Mouse (Mus musculus): ENCODE measurements around the gene Fcgr1.
"Not testable (repeated sequence)": the region's sequence is repeated elsewhere in the genome, so short reads cannot be mapped to it uniquely, and the experiment has no call there.

Fcgr1 gene

DNA sequence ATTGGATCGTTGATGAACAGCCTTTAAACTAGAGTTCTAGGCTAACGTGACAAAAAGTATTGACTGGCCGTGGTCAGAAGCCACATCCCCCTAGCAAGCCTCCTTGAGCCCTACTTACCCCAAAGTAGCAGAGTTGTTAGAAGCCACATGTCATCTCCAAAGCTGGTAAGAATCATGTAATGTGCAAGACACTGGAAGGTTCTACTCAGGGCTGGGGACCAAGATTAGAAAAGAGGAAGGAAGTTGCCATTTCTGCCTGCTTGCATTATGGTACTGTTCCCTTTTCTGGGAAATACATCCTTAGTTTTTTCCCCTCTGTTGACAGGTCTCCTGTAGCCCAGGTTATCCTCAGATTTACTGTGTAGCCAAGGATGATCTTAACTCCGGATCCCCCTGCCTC is at the start of gene Fcgr1:
TSS of gene Fcgr1 (minus strand) at position 183 of the 400 bp plus-strand sequence.
- DNase-seq = no peak

GRCm38 (mm10) chr3:96342652-96343051 is 48.9 kb upstream of the Fcgr1 start:
- DNase-seq = not testable (repeated sequence)

DNA sequence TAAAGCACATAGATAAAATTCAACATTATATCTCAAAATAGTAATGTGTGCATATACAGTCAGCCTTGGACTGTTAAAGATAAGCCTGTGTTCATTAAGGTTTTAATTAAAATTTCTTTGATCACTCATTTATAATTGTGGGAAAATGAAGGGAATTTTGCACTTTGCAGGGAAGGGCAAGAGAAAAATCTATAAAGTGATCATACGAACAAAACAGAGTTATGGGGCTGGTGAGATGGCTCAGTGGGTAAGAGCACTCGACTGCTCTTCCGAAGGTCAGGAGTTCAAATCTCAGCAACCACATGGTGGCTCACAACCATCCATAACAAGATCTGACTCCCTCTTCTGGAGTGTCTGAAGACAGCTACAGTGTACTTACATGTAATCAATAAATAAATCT is 48.3 kb upstream of the Fcgr1 start:
- not testable (repeated sequence) for DNase-seq

GRCm38 (mm10) chr3:96340611-96341312 is 47.0 kb upstream of the Fcgr1 start:
- no peak for DNase-seq

DNA sequence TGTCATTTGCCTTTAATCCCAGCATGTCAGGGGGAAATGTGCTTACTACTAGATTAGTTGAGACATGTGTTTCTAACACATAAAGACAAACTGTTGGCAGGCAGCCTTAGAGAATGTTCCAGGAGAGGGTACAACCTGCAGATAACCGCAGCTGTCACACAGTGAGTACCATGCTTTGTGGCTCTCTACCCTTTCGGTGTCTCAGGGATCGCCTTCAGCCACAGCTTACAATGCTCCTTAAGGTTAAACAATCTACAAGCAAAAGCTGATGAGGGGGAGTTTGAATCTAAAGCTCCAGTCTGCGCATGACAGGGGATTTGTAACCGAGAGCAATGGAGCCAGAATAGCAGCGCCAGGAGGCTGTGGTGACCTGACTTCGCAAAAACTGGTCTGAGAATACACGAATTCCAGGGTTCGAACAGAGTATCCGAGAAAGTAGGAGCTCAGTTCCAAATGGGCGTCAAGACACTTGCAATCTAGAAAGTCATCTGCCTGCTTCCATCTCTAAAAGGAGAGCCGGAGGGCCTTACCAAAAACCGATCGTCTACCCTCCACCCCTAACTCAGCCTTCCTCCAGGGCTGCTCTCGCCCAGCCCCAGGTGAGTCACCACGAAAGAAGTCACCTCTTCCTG is 45.2 kb upstream of the Fcgr1 start:
- DNase-seq = no peak

DNA sequence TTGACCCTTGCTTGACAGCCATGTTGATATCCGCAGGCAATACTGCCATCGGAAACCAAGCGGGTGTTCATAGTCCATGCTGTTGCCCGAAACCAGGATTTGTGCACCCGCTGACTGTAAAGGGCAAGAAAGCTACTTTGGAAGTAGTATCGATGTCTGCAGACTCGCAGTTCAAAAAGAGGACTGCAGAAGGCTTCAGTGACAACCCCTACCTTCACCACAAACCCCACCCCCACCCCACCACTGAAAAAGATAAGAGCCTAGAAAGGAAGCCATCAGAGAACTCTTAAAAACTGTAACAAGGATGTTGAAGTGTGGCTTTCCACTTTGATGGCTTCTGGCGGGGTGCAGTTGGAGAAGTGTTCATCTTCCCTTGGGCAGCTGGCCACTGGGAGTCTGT is 44.3 kb upstream of the Fcgr1 start:
- no peak for DNase-seq

DNA sequence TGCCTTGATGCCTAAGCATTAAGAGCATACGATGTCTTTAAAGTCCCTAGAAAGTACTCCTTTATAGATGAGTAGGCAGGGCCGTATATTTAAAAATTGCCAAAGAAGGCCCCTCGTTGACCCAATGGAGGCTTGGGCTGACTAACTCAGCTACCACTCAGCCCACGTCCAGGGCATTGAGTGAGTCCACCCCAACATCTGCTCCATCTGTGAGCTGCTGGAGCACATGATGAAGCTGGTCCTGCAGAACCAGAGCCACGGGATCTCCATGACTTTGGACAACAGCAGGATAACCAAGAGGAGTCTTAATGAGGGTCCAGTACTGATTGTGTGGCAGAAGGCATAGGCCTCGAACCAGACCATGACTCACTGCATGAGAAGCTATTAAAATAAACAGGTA is 43.5 kb upstream of the Fcgr1 start:
- no peak for DNase-seq

DNA sequence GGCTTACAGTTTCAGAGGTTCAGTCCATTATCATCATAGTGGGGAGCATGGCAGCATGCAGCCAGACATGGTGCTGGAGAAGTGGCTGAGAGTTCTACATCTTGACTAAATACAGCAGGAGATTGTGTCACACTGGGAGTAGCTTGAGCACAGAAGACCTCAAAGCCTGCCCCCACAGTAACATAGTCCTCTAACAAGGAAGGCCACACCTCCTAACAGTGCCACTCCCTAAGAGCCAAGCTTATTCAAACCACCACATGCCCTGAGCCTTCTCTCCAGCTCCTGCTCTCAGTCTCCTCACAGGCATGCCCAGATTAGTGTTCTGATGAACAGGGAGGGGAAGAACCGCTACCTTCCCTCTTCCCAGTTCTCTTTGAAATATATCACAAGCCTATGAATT is 42.9 kb upstream of the Fcgr1 start:
- DNase-seq = no peak

DNA sequence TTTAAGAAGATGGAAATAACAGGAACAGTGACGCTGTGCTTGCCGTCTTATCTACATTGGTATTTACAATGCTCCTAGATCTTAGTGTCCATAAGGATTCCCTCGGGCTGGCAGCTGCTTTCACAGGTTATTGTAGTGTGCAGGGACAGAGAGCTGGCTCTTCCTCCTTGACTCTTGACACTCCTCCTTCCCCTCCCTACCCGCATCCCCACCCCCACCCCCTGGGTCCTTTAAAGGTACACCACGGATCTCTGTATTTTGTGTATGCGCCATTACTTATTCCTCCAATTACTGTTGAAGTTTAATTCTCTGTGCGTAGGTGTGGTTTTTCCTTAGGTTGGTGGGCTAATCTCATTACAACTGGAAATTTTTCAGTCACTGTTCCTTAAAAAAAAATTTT is 41.8 kb upstream of the Fcgr1 start:
- no peak for DNase-seq

GRCm38 (mm10) chr3:96335163-96335550 is 41.4 kb upstream of the Fcgr1 start:
- DNase-seq = no peak

DNA sequence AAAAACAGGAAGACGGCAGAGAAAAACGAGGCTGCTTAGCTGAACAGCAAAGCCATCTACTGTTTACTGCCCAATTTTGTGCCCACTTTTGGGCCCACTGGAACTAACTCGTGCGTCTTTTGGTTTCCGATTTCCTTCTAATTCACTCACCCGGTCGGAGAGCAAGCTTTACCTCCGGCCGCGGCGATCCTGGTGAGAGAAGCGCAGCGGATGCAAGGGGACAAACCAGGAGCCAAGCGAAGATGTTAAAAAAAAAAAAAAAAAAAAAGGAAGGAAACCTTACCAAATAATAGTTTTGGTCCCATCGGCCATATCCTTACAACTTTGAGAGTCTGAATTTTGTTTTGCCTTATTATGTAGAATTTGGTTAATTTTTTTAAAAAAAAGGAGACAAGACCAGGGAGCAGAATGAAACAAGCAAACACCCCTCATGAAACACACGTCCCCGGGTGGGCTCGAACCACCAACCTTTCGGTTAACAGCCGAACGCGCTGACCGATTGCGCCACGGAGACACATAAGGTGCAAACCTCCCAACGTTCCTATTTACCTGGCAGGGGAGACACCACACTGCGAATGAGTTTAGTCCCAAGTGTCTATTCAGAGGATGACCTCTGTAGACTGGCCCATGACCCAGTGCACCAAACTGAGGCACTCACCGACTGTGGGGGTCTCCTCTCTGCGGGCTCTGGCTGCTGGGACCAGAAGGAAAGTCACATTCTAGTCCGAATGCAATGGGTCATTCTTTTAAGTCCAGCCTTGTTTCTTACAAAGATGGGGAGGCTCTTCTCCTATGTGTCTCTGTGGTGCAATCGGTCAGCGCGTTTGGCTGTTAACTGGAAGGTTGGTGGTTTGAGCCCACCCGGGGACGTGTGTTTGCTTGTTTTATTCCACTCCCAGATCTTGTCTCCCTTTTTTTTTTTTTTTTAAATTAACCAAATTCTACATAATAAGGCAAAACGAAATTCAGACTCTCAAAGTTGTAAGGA is 40.7 kb upstream of the Fcgr1 start:
- DNase-seq = no peak

DNA sequence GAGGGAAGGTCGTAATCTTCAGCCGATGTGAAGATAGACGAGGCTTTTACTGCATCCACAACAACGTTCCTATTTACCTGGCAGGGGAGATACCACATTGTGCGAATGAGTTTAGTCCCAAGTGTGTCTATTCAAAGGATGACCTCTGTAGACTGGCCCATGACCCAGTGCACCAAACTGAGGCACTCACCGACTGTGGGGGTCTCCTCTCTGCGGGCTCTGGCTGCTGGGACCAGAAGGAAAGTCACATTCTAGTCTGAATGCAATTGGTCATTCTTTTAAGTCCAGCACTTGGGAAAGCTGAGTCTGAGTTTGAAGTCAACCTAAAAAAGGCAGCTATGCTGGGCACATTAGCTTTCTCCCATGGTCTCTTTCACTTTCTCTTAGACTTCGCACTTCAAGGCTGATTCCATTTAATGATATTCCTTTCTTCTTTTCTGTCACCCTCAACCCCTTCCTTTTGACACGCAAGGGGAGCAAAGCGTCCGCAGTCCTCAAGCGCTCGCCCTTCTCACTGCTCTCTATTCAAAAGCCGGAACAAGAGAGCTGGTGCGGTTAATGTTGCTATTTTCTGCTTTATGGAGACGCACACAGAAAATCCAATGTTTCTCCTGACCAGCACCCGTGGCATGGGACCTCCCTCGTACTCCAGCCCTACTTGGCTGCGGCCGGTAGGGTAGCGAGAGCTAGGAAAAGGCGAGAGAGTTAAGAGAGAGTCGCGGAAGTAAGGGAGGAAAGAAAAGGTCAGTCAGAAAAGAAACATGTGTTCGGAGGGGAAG is 39.8 kb upstream of the Fcgr1 start:
- no peak for DNase-seq

DNA sequence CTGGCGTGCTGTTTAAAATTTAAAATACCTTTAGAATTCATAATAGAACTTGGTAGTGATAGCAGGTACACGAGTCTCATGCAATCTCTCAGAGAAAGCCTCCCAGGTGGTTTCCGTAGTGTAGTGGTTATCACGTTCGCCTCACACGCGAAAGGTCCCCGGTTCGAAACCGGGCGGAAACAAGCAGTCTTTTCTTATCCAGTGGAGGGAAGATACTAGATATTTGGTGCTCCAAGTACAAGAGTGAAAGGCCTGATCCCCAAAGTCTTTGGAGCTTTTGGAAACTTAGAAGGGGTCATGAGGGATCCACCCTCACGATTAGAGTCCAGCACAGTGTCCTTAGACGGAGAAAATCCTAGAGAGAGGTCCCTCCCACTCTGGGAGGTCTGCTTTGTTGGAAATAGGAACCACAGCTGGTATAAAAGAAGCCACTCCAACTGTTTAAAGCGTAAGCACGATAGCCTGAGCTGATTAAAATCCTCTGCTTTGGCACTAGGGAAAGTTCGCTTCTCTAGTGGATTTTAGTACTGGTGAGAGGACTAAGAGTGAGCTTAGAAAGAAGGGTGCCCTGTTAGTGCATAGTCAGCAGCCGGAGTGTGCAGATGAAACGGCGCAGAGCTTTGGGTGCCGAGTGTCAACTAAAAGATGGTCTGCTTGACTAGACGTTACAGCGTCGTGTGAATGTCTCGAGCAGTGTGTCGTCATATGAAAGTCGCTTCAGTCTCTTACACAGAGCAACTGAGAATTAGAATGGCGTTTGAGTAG is 39.0 kb upstream of the Fcgr1 start:
- no peak for DNase-seq

DNA sequence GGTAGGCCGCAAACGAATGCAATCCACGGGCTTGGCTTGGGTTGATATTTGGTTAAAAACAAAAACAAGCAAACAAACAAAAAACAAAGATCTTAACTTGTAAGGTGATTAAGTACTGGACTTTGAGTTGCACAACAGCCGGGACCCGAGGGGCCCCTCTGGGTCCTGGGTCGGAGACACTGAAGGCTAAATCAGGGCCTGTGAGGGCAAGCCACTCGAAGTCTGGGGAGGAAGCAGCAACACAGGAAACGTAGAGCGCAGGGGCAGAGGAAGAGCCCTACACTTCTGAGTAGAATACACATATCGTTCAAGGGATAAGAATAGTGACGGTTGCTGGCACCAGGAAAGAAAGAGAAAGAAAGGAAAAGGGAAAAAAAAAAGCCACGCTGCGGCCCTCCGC is 38.2 kb upstream of the Fcgr1 start:
- no peak for DNase-seq

DNA sequence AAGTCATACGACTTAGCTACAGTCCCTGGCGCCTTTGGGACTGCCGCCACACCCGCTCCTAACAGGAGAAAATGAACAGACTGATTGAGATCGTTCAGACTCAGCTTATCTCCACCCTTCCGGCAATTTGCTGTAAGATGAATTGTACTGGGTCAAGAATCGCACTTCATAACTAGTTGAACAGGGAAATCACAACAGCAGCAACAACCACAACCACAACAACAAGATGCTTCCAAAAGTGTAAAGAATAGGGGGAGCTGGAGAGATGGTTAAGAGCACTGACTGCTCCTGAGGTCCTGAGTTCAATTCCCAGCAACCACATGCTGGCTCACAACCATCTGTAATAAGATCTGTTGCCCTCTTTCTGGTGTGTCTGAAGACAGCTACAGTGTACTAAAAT is 37.7 kb upstream of the Fcgr1 start:
- no peak for DNase-seq

- DNase-seq = no peak
Observed at GRCm38 (mm10) chr3:96330603-96331002, 36.8 kb upstream of the Fcgr1 start.

- no peak for DNase-seq
Observed at GRCm38 (mm10) chr3:96330181-96330580, 36.4 kb upstream of the Fcgr1 start.

DNA sequence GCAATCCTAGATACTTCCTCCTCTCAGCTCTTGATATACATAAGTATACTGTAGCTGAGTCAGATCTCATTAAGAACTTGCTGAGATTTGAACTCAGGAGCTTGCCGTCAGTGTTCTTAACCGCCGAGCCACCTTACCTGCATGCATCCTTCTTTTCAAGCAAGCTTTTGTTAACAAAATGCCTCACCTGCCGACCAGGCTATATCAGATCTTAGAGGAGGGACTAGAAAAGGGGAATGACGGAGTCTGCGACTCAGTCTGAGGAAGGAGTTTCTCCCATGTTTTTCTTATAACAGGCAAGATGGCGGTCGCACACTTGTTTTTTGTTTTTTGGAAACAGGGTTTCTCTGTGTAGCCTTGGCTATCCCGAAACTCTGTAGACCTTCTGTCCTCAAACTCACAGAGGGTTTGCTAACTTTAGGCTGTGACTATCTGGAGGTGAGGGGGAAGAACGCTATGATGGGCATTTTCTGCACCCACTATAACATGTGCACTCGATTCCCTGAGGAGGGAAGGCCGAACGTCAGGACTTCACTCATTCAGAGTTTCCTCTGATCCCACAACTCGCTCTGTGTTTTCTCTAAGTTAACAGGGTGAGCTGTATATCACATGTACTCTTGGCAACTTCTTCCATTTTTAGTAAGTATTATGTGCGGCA is 35.1 kb upstream of the Fcgr1 start:
- no peak for DNase-seq

DNA sequence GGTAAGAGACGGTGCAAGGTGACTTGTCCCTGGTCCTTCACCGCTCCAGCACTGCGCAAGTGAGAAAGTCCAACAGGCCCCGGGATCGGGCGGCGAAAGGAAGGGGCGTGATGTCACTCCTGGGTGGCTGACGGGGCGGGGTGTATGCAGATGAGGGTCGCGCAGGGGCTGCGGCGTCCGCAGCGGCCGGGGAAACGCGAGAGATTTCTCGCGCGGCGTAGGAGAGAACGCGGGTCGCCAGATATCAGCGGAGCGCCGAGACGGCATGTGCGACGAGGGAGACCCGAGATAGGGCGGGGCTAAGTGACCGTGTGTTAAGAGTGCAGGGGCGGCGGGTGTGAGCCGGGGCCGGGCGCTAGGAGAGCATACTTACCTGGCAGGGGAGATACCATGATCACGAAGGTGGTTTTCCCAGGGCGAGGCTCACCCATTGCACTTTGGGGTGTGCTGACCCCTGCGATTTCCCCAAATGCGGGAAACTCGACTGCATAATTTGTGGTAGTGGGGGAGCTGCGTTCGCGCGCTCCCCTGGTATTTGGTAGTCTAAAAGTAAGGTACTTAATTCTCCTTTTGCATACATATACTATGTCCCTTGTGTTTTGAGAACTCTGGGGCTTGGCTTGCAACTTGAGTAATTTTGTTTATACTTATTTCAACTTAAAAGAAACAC is 34.4 kb upstream of the Fcgr1 start:
- not testable (repeated sequence) for DNase-seq

DNA sequence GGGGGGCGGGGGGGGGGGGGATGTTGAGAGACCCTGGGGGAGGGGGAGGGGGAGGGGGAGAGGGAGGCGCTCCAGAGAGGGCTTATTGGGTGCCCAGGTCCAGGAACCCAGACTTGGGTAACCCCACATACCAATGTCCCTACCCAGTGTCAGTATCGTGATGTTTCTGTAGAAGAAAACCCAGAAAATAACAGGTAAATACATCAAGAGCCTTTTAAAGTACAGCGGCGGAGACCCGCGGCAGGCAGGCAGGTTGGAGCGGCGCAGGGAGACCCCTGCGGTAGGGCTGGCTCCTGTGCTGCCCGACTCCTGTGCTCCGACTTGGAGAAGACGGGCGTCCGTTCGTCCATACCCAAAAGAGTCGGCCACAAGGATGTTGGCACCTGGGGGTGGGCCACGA is 33.9 kb upstream of the Fcgr1 start:
- DNase-seq = no peak

- DNase-seq = no peak
Observed at GRCm38 (mm10) chr3:96327131-96327530, 33.4 kb upstream of the Fcgr1 start.
